18 mouse cellular contexts compared by ENCODE assay signal in the genomic region with DNA sequence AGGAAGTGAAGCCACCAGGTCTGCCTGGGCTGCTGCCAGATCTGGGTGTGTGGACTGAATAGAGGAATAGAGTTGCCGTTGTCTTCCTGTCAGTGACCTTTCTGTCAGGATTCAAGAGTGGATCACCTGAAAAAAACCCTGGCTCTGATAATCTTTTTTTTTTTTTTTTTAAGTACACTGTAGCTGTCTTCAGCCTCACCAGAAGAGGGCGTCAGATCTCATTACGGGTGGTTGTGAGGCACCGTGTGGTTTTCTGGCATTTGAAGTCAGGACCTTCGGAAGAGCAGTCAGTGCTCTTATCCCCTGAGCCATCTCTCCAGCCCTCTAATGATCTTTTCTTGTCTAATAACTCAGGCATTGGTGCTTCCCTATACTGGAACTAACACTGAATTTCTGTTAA. TPM values are rescaled to one million over a fixed set of nuclear protein-coding genes. Genes with fewer than 3 reads are reported as not detected.
DNase-seq lines count a peak whose midpoint lies in the region; ATAC-seq and TF ChIP-seq lines count a peak whose summit lies in the region.
"Had no signal": no experiment of that assay in that cellular context is flagged by ENCODE, and none has a peak within 500 bp of the region (broad histone marks: within the 10 kb centered on the region; RNA-seq: fewer than 3 reads in every experiment).

No protein-coding gene starts in this region.

- 53% methylated on average over 5 of the region's 5 CpGs for WGBS in liver, postnatal 0 days (ENCODE audit: insufficient replicate concordance)
- 71% methylated on average over 5 of the region's 5 CpGs for WGBS in liver, embryonic 11.5 days

- no peak overlapping the region for H3K9ac ChIP-seq in liver, postnatal 0 days (replicated peaks)
- no peak overlapping the region for H3K9ac ChIP-seq in liver, embryonic 11.5 days (ENCODE audit: low read depth, low read length)
- H3K9ac ChIP-seq in ES-E14 (ENCODE audit: insufficient read depth, low read depth, low read length, poor library complexity, severe bottlenecking): no peak overlapping the region
- H3K9ac ChIP-seq: forebrain, embryonic 15.5 days; heart, embryonic 13.5 days; midbrain, embryonic 12.5 days; stomach, embryonic 15.5 days had no signal

- intact Hi-C loops in gastrocnemius, adult 2 months (cut with DNase I): no loop called here
- intact Hi-C loops in gastrocnemius, postnatal 14 days (cut with DNase I; ENCODE audit: low total_unique reads): no loop called here

- H3K27ac ChIP-seq in gastrocnemius, adult 2 months: no peak overlapping the region
- H3K27ac ChIP-seq in liver, postnatal 0 days (ENCODE audit: low read depth): no peak overlapping the region
- no peak overlapping the region for H3K27ac ChIP-seq in liver, embryonic 11.5 days (ENCODE audit: low read depth, low read length)
- no peak overlapping the region for H3K27ac ChIP-seq in ES-E14 (ENCODE audit: insufficient read depth, low read depth, low read length, poor library complexity, severe bottlenecking)
- H3K27ac ChIP-seq: forebrain, embryonic 15.5 days; heart, embryonic 13.5 days; midbrain, embryonic 12.5 days; stomach, embryonic 15.5 days had no signal

- no peaks in the 10 kb centered on the region for H3K27me3 ChIP-seq in liver, postnatal 0 days (ENCODE audit: insufficient read depth, low read length)
- H3K27me3 ChIP-seq in liver, embryonic 11.5 days (replicated peaks; ENCODE audit: control insufficient read depth, insufficient read depth, low read length): no peaks in the 10 kb centered on the region
- H3K27me3 ChIP-seq in splenic B cell, adult 2 months (ENCODE audit: control insufficient read depth, insufficient read depth, low read length, poor library complexity, severe bottlenecking): no peaks in the 10 kb centered on the region
- H3K27me3 ChIP-seq: forebrain, embryonic 15.5 days; heart, embryonic 13.5 days; midbrain, embryonic 12.5 days; stomach, embryonic 15.5 days had no signal

- ATAC-seq in liver, postnatal 0 days: no peak
- no peak for ATAC-seq in liver, embryonic 11.5 days (replicated peaks; ENCODE audit: low FRiP score)
- ATAC-seq in granulocyte monocyte progenitor cell, adult 5-6 weeks (replicated peaks; ENCODE audit: poor library complexity, severe bottlenecking): no peak
- ATAC-seq: forebrain, embryonic 15.5 days; intestine, embryonic 16.5 days had no signal

- peak; percentile 28; the same call in 1 of the 2 replicates for TF ChIP-seq CTCF in gastrocnemius, adult 2 months (IDR thresholded peaks at IDR 0.05)
- peak; percentile 41 for TF ChIP-seq CTCF in liver, postnatal 0 days (IDR thresholded peaks at IDR 0.05; ENCODE audit: low read depth)

- no peak for TF ChIP-seq EP300 in liver, postnatal 0 days (IDR thresholded peaks at IDR 0.05; ENCODE audit: low read depth)

- H3K4me3 ChIP-seq in gastrocnemius, adult 2 months: no peak overlapping the region
- H3K4me3 ChIP-seq in liver, postnatal 0 days (ENCODE audit: low read depth, low read length): no peak overlapping the region
- H3K4me3 ChIP-seq in liver, embryonic 11.5 days (ENCODE audit: low read depth, low read length): no peak overlapping the region
- H3K4me3 ChIP-seq in ES-E14 (ENCODE audit: insufficient read depth in 1 of 2, low read depth in 1 of 2, low read length in 2 of 2, poor library complexity in 1 of 2, severe bottlenecking in 1 of 2): no peak overlapping the region
- H3K4me3 ChIP-seq: forebrain, embryonic 15.5 days; heart, embryonic 13.5 days; midbrain, embryonic 12.5 days; stomach, embryonic 15.5 days had no signal

- peaks cover 61% of the 10 kb centered on the region for H3K36me3 ChIP-seq in liver, postnatal 0 days (replicated peaks; ENCODE audit: insufficient read depth, low read length)
- H3K36me3 ChIP-seq in liver, embryonic 11.5 days (ENCODE audit: control insufficient read depth, insufficient read depth, low read length): peaks cover 63% of the 10 kb centered on the region
- peaks cover 58% of the 10 kb centered on the region for H3K36me3 ChIP-seq in ES-E14 (ENCODE audit: control insufficient read depth, insufficient read depth, low read length, poor library complexity, severe bottlenecking)
- H3K36me3 ChIP-seq in splenic B cell, adult 2 months (ENCODE audit: control insufficient read depth, insufficient read depth, low read length, poor library complexity, severe bottlenecking): peaks cover 10% of the 10 kb centered on the region

- H3K4me2 ChIP-seq in liver, postnatal 0 days (ENCODE audit: low read depth, low read length): no peak overlapping the region
- no peak overlapping the region for H3K4me2 ChIP-seq in liver, embryonic 11.5 days
- H3K4me2 ChIP-seq: forebrain, embryonic 15.5 days; heart, embryonic 13.5 days; midbrain, embryonic 12.5 days; stomach, embryonic 15.5 days had no signal

- in situ Hi-C loops in ES-E14 (cut with MboI; ENCODE audit: low sequenced_read_pairs in 2 of 2, unreplicated experiment in 2 of 2): no loop called here

- DNase-seq in gastrocnemius, adult 2 months: no peak
- DNase-seq in gastrocnemius, postnatal 14 days: no peak
- DNase-seq in liver, postnatal 0 days: no peak
- no peak for DNase-seq in liver, embryonic 11.5 days (ENCODE audit: low spot score)
- no peak for DNase-seq in ES-E14 (ENCODE audit: low read depth, low spot score)
- peak; percentile 8 for DNase-seq in splenic B cell, adult 2 months (ENCODE audit: low read depth, low spot score)
- DNase-seq in retina, embryonic 14.5 days (ENCODE audit: low spot score): no peak
- DNase-seq: adrenal gland, postnatal 25 days; gastrocnemius, postnatal 25 days; kidney, postnatal 4 days; lung, postnatal 36 days; thymus, postnatal 4 days had no signal

- H3K9me3 ChIP-seq in liver, postnatal 0 days (ENCODE audit: low read length): no peaks in the 10 kb centered on the region
- H3K9me3 ChIP-seq in liver, embryonic 11.5 days (ENCODE audit: control insufficient read depth, low read length): no peaks in the 10 kb centered on the region
- no peaks in the 10 kb centered on the region for H3K9me3 ChIP-seq in ES-E14 (ENCODE audit: control insufficient read depth, insufficient read depth, low read depth, low read length)
- H3K9me3 ChIP-seq: forebrain, embryonic 15.5 days; heart, embryonic 13.5 days; midbrain, embryonic 12.5 days; stomach, embryonic 15.5 days had no signal

- no peaks in the 10 kb centered on the region for H3K4me1 ChIP-seq in liver, postnatal 0 days (ENCODE audit: insufficient read depth)
- H3K4me1 ChIP-seq in liver, embryonic 11.5 days (replicated peaks; ENCODE audit: control insufficient read depth, insufficient read depth, low read length): no peaks in the 10 kb centered on the region
- H3K4me1 ChIP-seq in ES-E14 (ENCODE audit: control insufficient read depth in 2 of 2, insufficient read depth in 2 of 2, low read length in 2 of 2, poor library complexity in 1 of 2): no peaks in the 10 kb centered on the region
- H3K4me1 ChIP-seq: forebrain, embryonic 15.5 days; heart, embryonic 13.5 days; midbrain, embryonic 12.5 days; stomach, embryonic 15.5 days had no signal

TF ChIP-seq in ES-E14, 5 proteins besides CTCF, POLR2A, EP300 and RAD21:
- TF ChIP-seq CHD2 (IDR thresholded peaks at IDR 0.05; ENCODE audit: low read depth, low read length) (no peak), ZNF384 (IDR thresholded peaks at IDR 0.05; ENCODE audit: low read depth, low read length) (peak; percentile 96), HCFC1 (IDR thresholded peaks at IDR 0.05; ENCODE audit: borderline replicate concordance, insufficient read depth, low read length) (no peak)
TF ChIP-seq in ES-E14: peak in this region for 1.

RNA-seq across cellular contexts. Expression of a gene that starts 12.1 kb away (rescaled TPM):
- 1 to 10 TPM; 5.8 to 6.0 TPM for total RNA-seq in gastrocnemius, adult 2 months (2021)
- total RNA-seq in gastrocnemius, postnatal 14 days (2021): 1 to 10 TPM; 6.0 to 8.7 TPM
- polyA plus RNA-seq in liver, postnatal 0 days (2015; fragmentation: Nextera tagmentation; extraction: Ambion mirVana): 1.2 TPM in 2 replicates
- 11.0 and 13.7 TPM in 2 replicates for polyA plus RNA-seq in liver, embryonic 11.5 days (2014; fragmentation: Nextera tagmentation; extraction: Ambion mirVana)
- 80.0 and 81.8 TPM in 2 replicates for total RNA-seq in ES-E14 (2012; rRNA removed)
- total RNA-seq in granulocyte monocyte progenitor cell, adult 5-6 weeks (2014; fragmentation: Nextera tagmentation): 27.8 and 29.2 TPM in 2 replicates
- 23.6 and 27.2 TPM in 2 replicates for total RNA-seq in granulocyte monocyte progenitor cell, adult 5-6 weeks (2017)

RNA-seq across cellular contexts. Expression of a gene that starts 12.2 kb away (rescaled TPM):
- 10 to 100 TPM; 14.6 to 15.2 TPM for total RNA-seq in gastrocnemius, adult 2 months (2021)
- 10 to 100 TPM; 11.3 to 12.6 TPM for total RNA-seq in gastrocnemius, postnatal 14 days (2021)
- 15.0 and 15.1 TPM in 2 replicates for polyA plus RNA-seq in liver, postnatal 0 days (2015; fragmentation: Nextera tagmentation; extraction: Ambion mirVana)
- polyA plus RNA-seq in liver, embryonic 11.5 days (2014; fragmentation: Nextera tagmentation; extraction: Ambion mirVana): 62.5 and 67.4 TPM in 2 replicates
- total RNA-seq in ES-E14 (2012; rRNA removed): 95.4 and 104 TPM in 2 replicates
- total RNA-seq in granulocyte monocyte progenitor cell, adult 5-6 weeks (2014; fragmentation: Nextera tagmentation): 27.9 and 36.4 TPM in 2 replicates
- 33.9 and 37.4 TPM in 2 replicates for total RNA-seq in granulocyte monocyte progenitor cell, adult 5-6 weeks (2017)

RNA-seq across cellular contexts. Expression of a gene that starts 50.5 kb away (rescaled TPM):
- total RNA-seq in gastrocnemius, adult 2 months (2021): 10 to 100 TPM; 15.8 to 18.6 TPM
- 10 to 100 TPM; 12.1 to 13.0 TPM for total RNA-seq in gastrocnemius, postnatal 14 days (2021)
- polyA plus RNA-seq in liver, postnatal 0 days (2015; fragmentation: Nextera tagmentation; extraction: Ambion mirVana): 46.2 and 53.3 TPM in 2 replicates
- polyA plus RNA-seq in liver, embryonic 11.5 days (2014; fragmentation: Nextera tagmentation; extraction: Ambion mirVana): 115 and 134 TPM in 2 replicates
- 24.6 and 32.1 TPM in 2 replicates for total RNA-seq in ES-E14 (2012; rRNA removed)
- 20.8 and 24.6 TPM in 2 replicates for total RNA-seq in granulocyte monocyte progenitor cell, adult 5-6 weeks (2014; fragmentation: Nextera tagmentation)
- 24.1 TPM in 2 replicates for total RNA-seq in granulocyte monocyte progenitor cell, adult 5-6 weeks (2017)
